ENCODE assay signal across 9 mouse cellular contexts in the genomic region with DNA sequence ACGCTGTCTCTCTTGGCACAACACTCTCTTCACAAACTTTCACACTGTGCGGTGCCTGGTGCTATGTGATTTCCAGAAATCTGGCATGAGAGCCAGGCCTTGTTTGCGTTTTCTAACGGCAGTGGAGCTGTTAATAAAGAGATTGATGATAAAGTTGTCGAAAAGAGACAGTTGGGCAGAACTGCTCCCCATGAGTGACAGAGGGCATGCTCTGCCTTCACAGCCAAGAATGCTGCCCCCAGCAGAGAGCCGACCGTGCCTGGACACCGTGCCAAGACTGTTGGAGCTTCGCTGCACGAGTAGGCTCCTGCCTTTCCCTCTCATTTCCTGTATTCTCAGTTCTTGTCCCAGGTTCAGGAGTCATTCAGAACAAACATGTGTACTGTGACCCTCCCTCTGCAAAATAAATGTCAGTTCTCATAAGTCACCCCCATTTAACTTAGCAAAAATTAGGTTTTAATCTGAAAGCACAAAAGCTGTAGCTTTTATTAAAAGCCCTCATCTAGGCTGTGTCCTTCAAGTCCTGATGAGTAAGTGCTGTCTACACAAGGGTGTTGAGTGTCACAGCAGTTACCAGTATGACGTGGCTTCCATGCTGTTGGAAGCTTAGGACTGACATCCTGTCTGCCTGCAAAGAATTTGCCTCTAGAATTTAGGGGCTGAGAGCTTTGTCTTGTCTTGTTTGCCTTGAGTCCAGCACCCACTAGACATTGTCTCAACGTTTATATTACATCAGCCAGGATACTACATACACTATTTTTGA. TPM values are rescaled to one million over a fixed set of nuclear protein-coding genes. Genes with fewer than 3 reads are reported as not detected.
A peak's percentile ranks its signal among the peaks of the same experiment; 100 is the strongest.
DNase-seq lines count a peak whose midpoint lies in the region; ATAC-seq and TF ChIP-seq lines count a peak whose summit lies in the region.
"Had no signal": no experiment of that assay in that cellular context is flagged by ENCODE, and none has a peak within 500 bp of the region (broad histone marks: within the 10 kb centered on the region; RNA-seq: fewer than 3 reads in every experiment).

No protein-coding gene starts in this region.

- H3K27ac ChIP-seq in heart, embryonic 12.5 days (ENCODE audit: poor library complexity, severe bottlenecking), result no peak overlapping the region
- H3K27ac ChIP-seq in heart, embryonic 16.5 days (ENCODE audit: low read length), result peak overlapping the region; percentile 2
- no peak overlapping the region for H3K27ac ChIP-seq in intestine, postnatal 0 days (ENCODE audit: low read depth, low read length)

- H3K9me3 ChIP-seq in heart, embryonic 12.5 days (replicated peaks), result no peaks in the 10 kb centered on the region
- H3K9me3 ChIP-seq in heart, embryonic 16.5 days (replicated peaks; ENCODE audit: control insufficient read depth, low read length), result no peaks in the 10 kb centered on the region
- no peaks in the 10 kb centered on the region for H3K9me3 ChIP-seq in intestine, postnatal 0 days (ENCODE audit: control insufficient read depth)

- 56% methylated on average over 12 of the region's 12 CpGs for WGBS in heart, embryonic 12.5 days
- WGBS in heart, embryonic 16.5 days, result 36% methylated on average over 12 of the region's 12 CpGs
- WGBS in intestine, postnatal 0 days, result 65% methylated on average over 12 of the region's 12 CpGs

- peak; percentile 38 to 51 for DNase-seq in heart, adult 18-20 months
- peak; percentile 73 for DNase-seq in NIH3T3 (ENCODE audit: low read depth)
- DNase-seq in cerebellum, adult 18-20 months, result peak; percentile 67 to 75
- DNase-seq in layer of hippocampus, adult 8-10 months (ENCODE audit: low spot score in 2 of 2), result no peak

- ATAC-seq in heart, embryonic 12.5 days (ENCODE audit: insufficient number of reproducible peaks, low FRiP score), result no peak
- 0 out of 2 replicates have a peak, but pooled peaks have one; percentile 49 for ATAC-seq in heart, embryonic 16.5 days (replicated peaks; ENCODE audit: extremely low read depth, insufficient read depth, low FRiP score)
- ATAC-seq in frontal cortex, adult (ENCODE audit: low TSS enrichment), result no peak
- ATAC-seq in intestine, postnatal 0 days, result no peak

- peaks cover 12% of the 10 kb centered on the region for H3K4me1 ChIP-seq in heart, embryonic 12.5 days (replicated peaks)
- H3K4me1 ChIP-seq in heart, embryonic 16.5 days (ENCODE audit: control insufficient read depth, insufficient read depth, low read length), result peaks cover 10% of the 10 kb centered on the region
- no peaks in the 10 kb centered on the region for H3K4me1 ChIP-seq in intestine, postnatal 0 days (replicated peaks; ENCODE audit: control insufficient read depth, insufficient read depth, low read length)

- no peak overlapping the region for H3K4me2 ChIP-seq in heart, embryonic 12.5 days
- no peak overlapping the region for H3K4me2 ChIP-seq in heart, embryonic 16.5 days (ENCODE audit: low read depth, low read length)
- no peak overlapping the region for H3K4me2 ChIP-seq in intestine, postnatal 0 days (replicated peaks; ENCODE audit: low read depth)

- TF ChIP-seq CTCF in intestine, postnatal 0 days (IDR thresholded peaks at IDR 0.05; ENCODE audit: low read depth), result no peak

- H3K9ac ChIP-seq in heart, embryonic 12.5 days, result no peak overlapping the region
- no peak overlapping the region for H3K9ac ChIP-seq in heart, embryonic 16.5 days (ENCODE audit: low read length)
- H3K9ac ChIP-seq in intestine, postnatal 0 days (ENCODE audit: low read depth, low read length), result no peak overlapping the region

- no peaks in the 10 kb centered on the region for H3K27me3 ChIP-seq in heart, embryonic 12.5 days (replicated peaks)
- H3K27me3 ChIP-seq in heart, embryonic 16.5 days (ENCODE audit: control insufficient read depth, insufficient read depth, low read length), result no peaks in the 10 kb centered on the region
- H3K27me3 ChIP-seq in intestine, postnatal 0 days (replicated peaks; ENCODE audit: control insufficient read depth, insufficient read depth, low read length), result no peaks in the 10 kb centered on the region

- H3K4me3 ChIP-seq in heart, embryonic 12.5 days, result no peak overlapping the region
- H3K4me3 ChIP-seq in heart, embryonic 16.5 days (ENCODE audit: low read length), result no peak overlapping the region
- no peak overlapping the region for H3K4me3 ChIP-seq in intestine, postnatal 0 days (ENCODE audit: low read depth, low read length)
- H3K4me3 ChIP-seq: myocyte had no signal

- H3K36me3 ChIP-seq in heart, embryonic 12.5 days, result peaks cover 34% of the 10 kb centered on the region
- peaks cover 11% of the 10 kb centered on the region for H3K36me3 ChIP-seq in heart, embryonic 16.5 days (ENCODE audit: control insufficient read depth, insufficient read depth)
- peaks cover 30% of the 10 kb centered on the region for H3K36me3 ChIP-seq in intestine, postnatal 0 days (ENCODE audit: control insufficient read depth, insufficient read depth)

RNA-seq across cellular contexts. Expression of gene Papola, which starts 58.9 kb away (rescaled TPM):
- 100 to 1,000 TPM; 114 to 115 TPM for total RNA-seq in heart, adult 18-20 months (2021)
- polyA plus RNA-seq in heart, embryonic 12.5 days (2016; fragmentation: Nextera tagmentation; extraction: Ambion mirVana), result 198 and 206 TPM in 2 replicates
- polyA plus RNA-seq in heart, embryonic 16.5 days (2015; fragmentation: Nextera tagmentation; extraction: Ambion mirVana), result 138 and 166 TPM in 2 replicates
- 101 and 110 TPM in 2 replicates for polyA plus RNA-seq in intestine, postnatal 0 days (2015; fragmentation: Nextera tagmentation; extraction: Ambion mirVana)
- 100 to 1,000 TPM; 136 to 186 (median 159) TPM for total RNA-seq in layer of hippocampus, adult 8-10 months (2022)

Comparison
In these comparisons a context has a peak if more than half of its experiments do, and no peak if none do; other contexts are left out.
1. DNase-seq: peak in heart, adult 18-20 months (2 of 2), NIH3T3 (single experiment) and cerebellum, adult 18-20 months (2 of 2); none in layer of hippocampus, adult 8-10 months (0 of 2).